ENCODE assay signal across 8 mouse cellular contexts in the genomic region with DNA sequence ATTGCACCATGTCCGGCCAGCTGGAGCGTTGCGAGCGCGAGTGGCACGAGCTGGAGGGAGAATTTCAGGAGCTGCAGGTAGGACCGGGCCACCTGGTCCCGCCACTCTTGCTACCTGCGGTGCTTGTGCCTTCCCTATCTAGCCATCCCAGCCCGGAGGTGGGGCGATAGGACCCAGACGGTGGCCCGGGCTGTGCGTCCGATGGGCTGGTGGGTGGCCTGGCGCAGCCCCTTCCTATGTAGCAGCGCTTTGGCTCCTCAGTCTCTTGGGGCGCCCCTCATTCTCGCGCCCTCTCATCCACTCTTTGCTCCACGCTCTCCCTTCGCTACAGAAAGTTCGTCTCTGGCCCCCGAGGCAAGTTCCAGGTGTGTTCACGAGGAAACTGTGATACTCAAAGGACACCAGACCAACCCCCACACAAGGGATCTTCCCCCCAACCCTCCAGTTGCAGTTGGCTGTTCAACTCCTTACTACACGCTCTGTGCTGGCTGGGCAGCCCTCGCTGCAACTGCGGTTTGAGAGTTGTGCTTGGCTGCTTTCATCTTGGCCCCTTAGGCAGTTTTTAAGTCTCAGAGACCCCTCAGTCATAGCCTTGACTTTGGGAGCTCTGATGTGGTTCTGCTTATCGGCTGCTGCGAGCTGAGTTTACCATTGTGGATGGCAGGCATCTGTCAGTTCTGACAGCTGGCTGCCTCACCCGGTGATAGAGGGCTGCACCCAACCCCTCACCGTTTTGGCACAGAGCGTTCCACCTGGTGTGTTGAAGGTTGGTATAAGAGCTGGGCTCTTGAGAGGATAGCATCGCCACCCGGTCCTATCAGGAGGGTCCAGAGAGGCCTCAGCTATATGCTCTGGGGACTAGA. TPM values are rescaled to one million over a fixed set of nuclear protein-coding genes. Genes with fewer than 3 reads are reported as not detected.
DNase-seq lines count a peak whose midpoint lies in the region; ATAC-seq lines count a peak whose summit lies in the region.

No protein-coding gene starts in this region.

- no peaks in the 10 kb centered on the region for H3K9me3 ChIP-seq in heart, embryonic 11.5 days (replicated peaks; ENCODE audit: control insufficient read depth, low read length)
- H3K9me3 ChIP-seq in embryonic facial prominence, embryonic 10.5 days: peaks cover 6% of the 10 kb centered on the region; the same call in 1 of the 2 replicates
- peaks cover 2% of the 10 kb centered on the region; the same call in 1 of the 2 replicates for H3K9me3 ChIP-seq in hindbrain, embryonic 16.5 days (ENCODE audit: control insufficient read depth, low read length)
- no peaks in the 10 kb centered on the region for H3K9me3 ChIP-seq in midbrain, embryonic 13.5 days

- H3K4me2 ChIP-seq in heart, embryonic 11.5 days: peak overlapping the region; percentile 99
- peak overlapping the region; percentile 95 for H3K4me2 ChIP-seq in hindbrain, embryonic 16.5 days (ENCODE audit: low read length)
- H3K4me2 ChIP-seq in midbrain, embryonic 13.5 days (replicated peaks): peak overlapping the region; percentile 97

- H3K9ac ChIP-seq in heart, embryonic 11.5 days (ENCODE audit: low read depth, low read length): peak overlapping the region; percentile 85
- H3K9ac ChIP-seq in hindbrain, embryonic 16.5 days (ENCODE audit: low read depth, low read length): peak overlapping the region; percentile 81
- H3K9ac ChIP-seq in midbrain, embryonic 13.5 days (replicated peaks): peak overlapping the region; percentile 82

- WGBS in heart, embryonic 11.5 days (ENCODE audit: insufficient replicate concordance): 3% methylated on average over 35 of the region's 35 CpGs
- 5% methylated on average over 35 of the region's 35 CpGs for WGBS in embryonic facial prominence, embryonic 10.5 days
- 4% methylated on average over 35 of the region's 35 CpGs for WGBS in hindbrain, embryonic 16.5 days
- WGBS in midbrain, embryonic 13.5 days: 6% methylated on average over 35 of the region's 35 CpGs

- no peaks in the 10 kb centered on the region for H3K27me3 ChIP-seq in heart, embryonic 11.5 days (ENCODE audit: control insufficient read depth, insufficient read depth, low read length)
- H3K27me3 ChIP-seq in embryonic facial prominence, embryonic 10.5 days (replicated peaks; ENCODE audit: low read depth, poor library complexity, severe bottlenecking): 0 out of 2 replicates have a peak, but pooled peaks cover 11% of the 10 kb centered on the region
- no peaks in the 10 kb centered on the region for H3K27me3 ChIP-seq in hindbrain, embryonic 16.5 days (replicated peaks; ENCODE audit: control insufficient read depth, insufficient read depth, low read length)
- peaks cover 7% of the 10 kb centered on the region; the same call in 1 of the 2 replicates for H3K27me3 ChIP-seq in midbrain, embryonic 13.5 days

- peak; percentile 69 for ATAC-seq in heart, embryonic 11.5 days (replicated peaks; ENCODE audit: insufficient number of reproducible peaks, low FRiP score, low TSS enrichment)
- ATAC-seq in hindbrain, embryonic 16.5 days: peak; percentile 92
- peak; percentile 93 for ATAC-seq in midbrain, embryonic 13.5 days

- peak overlapping the region; percentile 64 for H3K27ac ChIP-seq in heart, embryonic 11.5 days (ENCODE audit: low read depth, low read length)
- H3K27ac ChIP-seq in embryonic facial prominence, embryonic 10.5 days (replicated peaks): peak overlapping the region; percentile 82
- peak overlapping the region; percentile 79 for H3K27ac ChIP-seq in hindbrain, embryonic 16.5 days (ENCODE audit: low read depth, low read length)
- peak overlapping the region; percentile 71 for H3K27ac ChIP-seq in midbrain, embryonic 13.5 days

- H3K4me3 ChIP-seq in heart, embryonic 11.5 days (ENCODE audit: low read depth, low read length): peak overlapping the region; percentile 80
- peak overlapping the region; percentile 89 for H3K4me3 ChIP-seq in embryonic facial prominence, embryonic 10.5 days
- peak overlapping the region; percentile 75 for H3K4me3 ChIP-seq in hindbrain, embryonic 16.5 days (ENCODE audit: low read length)
- H3K4me3 ChIP-seq in midbrain, embryonic 13.5 days (replicated peaks): peak overlapping the region; percentile 73

- DNase-seq in heart, adult 18-20 months: no peak
- peak; percentile 35 to 39 for DNase-seq in CD8-positive naive resting alpha-beta T cell, adult 2 months (ENCODE audit: low read depth in 2 of 2, low spot score in 2 of 2)
- DNase-seq in embryonic facial prominence, embryonic 10.5 days (ENCODE audit: low spot score): peak; percentile 75
- no peak for DNase-seq in natural killer cell, adult 2 months (ENCODE audit: low spot score in 2 of 2)
- no peak for DNase-seq in layer of hippocampus, adult 18-20 months (ENCODE audit: low spot score in 2 of 2)

- peaks cover 18% of the 10 kb centered on the region for H3K4me1 ChIP-seq in heart, embryonic 11.5 days (ENCODE audit: control insufficient read depth, insufficient read depth, low read length)
- H3K4me1 ChIP-seq in embryonic facial prominence, embryonic 10.5 days: peaks cover 31% of the 10 kb centered on the region
- H3K4me1 ChIP-seq in hindbrain, embryonic 16.5 days (ENCODE audit: control insufficient read depth, insufficient read depth, low read depth, low read length): peaks cover 16% of the 10 kb centered on the region
- peaks cover 21% of the 10 kb centered on the region for H3K4me1 ChIP-seq in midbrain, embryonic 13.5 days (replicated peaks)

- H3K36me3 ChIP-seq in heart, embryonic 11.5 days (ENCODE audit: control insufficient read depth, insufficient read depth, low read length): no peaks in the 10 kb centered on the region
- H3K36me3 ChIP-seq in embryonic facial prominence, embryonic 10.5 days (replicated peaks): peaks cover 4% of the 10 kb centered on the region; the same call in 1 of the 2 replicates
- H3K36me3 ChIP-seq in hindbrain, embryonic 16.5 days (ENCODE audit: control insufficient read depth, insufficient read depth, low read length): no peaks in the 10 kb centered on the region
- no peaks in the 10 kb centered on the region for H3K36me3 ChIP-seq in midbrain, embryonic 13.5 days

RNA-seq across cellular contexts. Expression of a gene that starts 8.4 kb away (rescaled TPM):
- 9.6 and 11.4 TPM in 2 replicates for polyA plus RNA-seq in heart, embryonic 11.5 days (2014; fragmentation: Nextera tagmentation; extraction: Ambion mirVana)
- total RNA-seq in heart, adult 18-20 months (2021): 10 to 100 TPM; 10.1 to 10.3 TPM
- polyA plus RNA-seq in embryonic facial prominence, embryonic 10.5 days (2016; fragmentation: Nextera tagmentation; extraction: Ambion mirVana): 11.3 and 11.9 TPM in 2 replicates
- 17.3 and 19.8 TPM in 2 replicates for polyA plus RNA-seq in hindbrain, embryonic 16.5 days (2015; fragmentation: Nextera tagmentation; extraction: Ambion mirVana)
- polyA plus RNA-seq in midbrain, embryonic 13.5 days (2015; fragmentation: Nextera tagmentation; extraction: Ambion mirVana): 12.8 and 14.6 TPM in 2 replicates
- 10 to 100 TPM; 16.4 to 17.6 TPM for total RNA-seq in layer of hippocampus, adult 18-20 months (2021)

RNA-seq across cellular contexts. Expression of a gene that starts 29.8 kb away (rescaled TPM):
- polyA plus RNA-seq in heart, embryonic 11.5 days (2014; fragmentation: Nextera tagmentation; extraction: Ambion mirVana): 0.69 TPM in 1 of 2 replicates, not detected in the other
- total RNA-seq in heart, adult 18-20 months (2021): not detected
- not detected in 2 replicates for polyA plus RNA-seq in embryonic facial prominence, embryonic 10.5 days (2016; fragmentation: Nextera tagmentation; extraction: Ambion mirVana)
- 0.47 and 0.81 TPM in 2 replicates for polyA plus RNA-seq in hindbrain, embryonic 16.5 days (2015; fragmentation: Nextera tagmentation; extraction: Ambion mirVana)
- polyA plus RNA-seq in midbrain, embryonic 13.5 days (2015; fragmentation: Nextera tagmentation; extraction: Ambion mirVana): 0.32 TPM in 1 of 2 replicates, not detected in the other
- under 1 TPM; 0.38 to 0.94 TPM for total RNA-seq in layer of hippocampus, adult 18-20 months (2021)

RNA-seq across cellular contexts. Expression of a gene that starts 55.8 kb away (rescaled TPM):
- polyA plus RNA-seq in heart, embryonic 11.5 days (2014; fragmentation: Nextera tagmentation; extraction: Ambion mirVana): 1.4 and 1.7 TPM in 2 replicates
- 1 to 10 TPM in 1 of 2 experiments, under 1 TPM in 1; 0.55 to 2.6 TPM for total RNA-seq in heart, adult 18-20 months (2021)
- polyA plus RNA-seq in embryonic facial prominence, embryonic 10.5 days (2016; fragmentation: Nextera tagmentation; extraction: Ambion mirVana): 1.2 and 2.2 TPM in 2 replicates
- 26.6 and 29.7 TPM in 2 replicates for polyA plus RNA-seq in hindbrain, embryonic 16.5 days (2015; fragmentation: Nextera tagmentation; extraction: Ambion mirVana)
- 2.6 and 3.3 TPM in 2 replicates for polyA plus RNA-seq in midbrain, embryonic 13.5 days (2015; fragmentation: Nextera tagmentation; extraction: Ambion mirVana)
- total RNA-seq in layer of hippocampus, adult 18-20 months (2021): 10 to 100 TPM; 49.1 to 50.9 TPM

Comparison
In these comparisons a context has a peak if more than half of its experiments do, and no peak if none do; other contexts are left out.
1. DNase-seq: peak in CD8-positive naive resting alpha-beta T cell, adult 2 months (2 of 2) and embryonic facial prominence, embryonic 10.5 days (single experiment); none in heart, adult 18-20 months (0 of 2), natural killer cell, adult 2 months (0 of 2) and layer of hippocampus, adult 18-20 months (0 of 2).
2. Peak in every context shown above with its lines, with median percentiles within 50 percentile points of each other: ATAC-seq, H3K27ac ChIP-seq, H3K4me2 ChIP-seq, H3K4me3 ChIP-seq and H3K9ac ChIP-seq.